Mouse (Mus musculus): ENCODE measurements around the gene Cdk18.

GRCm38 (mm10) chr1:132098076-132098475, 41.4 kb downstream of the Cdk18 start:
- TF ChIP-seq CTCF (conservative IDR thresholded peaks at IDR 0.05; ENCODE audit: insufficient read depth, insufficient read length, low read depth, low read length) (no peak), POLR2A (IDR thresholded peaks at IDR 0.05; ENCODE audit: low read depth, low read length) (no peak)

Data from kidney, adult 2 months (tissue).